Mouse (Mus musculus) cerebellum, adult (tissue): ENCODE results near the gene Ecsit.

Experiments used
- ATAC-seq: cut with Nextera tagmentation; 2 replicates; pipeline ENCODE4 v1.9.2; 2017; ENCODE audit warnings: mild to moderate bottlenecking, moderate library complexity, mixed read lengths; ENCODE audit not compliant: insufficient number of reproducible peaks, low FRiP score, low TSS enrichment

The Ecsit gene

GRCm38 (mm10) chr9:22085022-22085834 lies at the start of gene Ecsit:
TSS of gene Ecsit (minus strand) at chr9:22085438.
- ATAC-seq = peak; percentile 100

GRCm38 (mm10) chr9:22134246-22134890 lies 49.1 kb upstream of the Ecsit start:
- ATAC-seq = no peak

DNA sequence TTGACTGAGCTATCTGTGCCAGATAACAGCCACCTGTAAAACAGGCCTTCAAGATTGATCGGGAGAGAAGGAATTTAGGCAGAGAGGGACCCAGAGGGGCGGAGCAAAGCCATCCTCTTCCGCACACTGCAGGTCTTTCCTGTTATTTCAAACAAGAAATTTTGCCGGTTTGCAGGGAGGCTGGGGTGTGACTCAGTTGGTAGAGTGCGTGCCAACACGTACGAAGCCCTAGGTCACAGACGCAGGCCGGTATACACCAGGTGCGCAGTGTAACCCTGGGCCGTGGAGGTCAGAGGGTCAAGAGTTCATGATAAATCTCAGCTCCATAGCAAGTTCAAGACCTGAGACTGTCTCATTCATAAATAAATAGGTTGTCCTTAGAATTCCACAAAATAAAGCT lies 47.0 kb upstream of the Ecsit start:
- no peak for ATAC-seq

DNA sequence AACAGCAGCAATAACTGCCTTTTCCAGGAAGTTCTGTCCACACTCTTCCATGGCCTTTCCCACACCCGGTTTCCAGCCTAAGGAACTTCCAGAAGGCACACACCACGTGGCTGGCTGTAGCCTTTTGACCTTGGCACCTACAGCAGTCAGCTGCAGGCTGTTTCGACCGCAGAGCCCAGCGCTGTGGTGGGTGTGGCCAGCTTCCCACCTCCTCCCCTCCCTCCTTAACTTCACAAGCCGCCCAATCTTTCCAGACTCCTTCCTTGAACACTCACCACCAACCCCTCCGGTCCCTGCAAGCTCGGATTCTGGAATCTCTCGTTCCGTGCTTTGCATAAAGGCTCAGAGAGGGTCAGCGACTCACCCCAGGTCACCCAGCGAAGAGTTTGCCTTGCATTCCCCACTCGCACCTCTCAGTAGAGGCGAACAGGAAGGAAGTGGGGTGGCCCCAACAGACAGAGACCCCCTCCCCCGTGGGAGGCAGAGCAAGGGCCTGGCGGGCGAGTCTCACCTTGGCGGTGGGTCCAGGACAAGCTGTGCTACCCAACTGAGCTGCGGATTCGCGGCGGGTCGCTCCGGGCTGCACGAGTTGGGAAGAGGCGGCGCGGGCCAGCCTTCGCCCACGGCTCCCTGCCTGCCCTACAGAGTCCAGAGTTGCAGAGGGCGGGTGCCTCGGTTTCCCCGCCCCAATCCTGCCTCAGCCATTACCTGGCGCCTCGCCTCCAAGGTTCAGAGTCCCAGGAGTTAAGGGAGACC lies 46.2 kb upstream of the Ecsit start:
- ATAC-seq = no peak

- no peak for ATAC-seq
These were observed 40.2 kb upstream of the Ecsit start for GRCm38 (mm10) chr9:22125246-22126027.

DNA sequence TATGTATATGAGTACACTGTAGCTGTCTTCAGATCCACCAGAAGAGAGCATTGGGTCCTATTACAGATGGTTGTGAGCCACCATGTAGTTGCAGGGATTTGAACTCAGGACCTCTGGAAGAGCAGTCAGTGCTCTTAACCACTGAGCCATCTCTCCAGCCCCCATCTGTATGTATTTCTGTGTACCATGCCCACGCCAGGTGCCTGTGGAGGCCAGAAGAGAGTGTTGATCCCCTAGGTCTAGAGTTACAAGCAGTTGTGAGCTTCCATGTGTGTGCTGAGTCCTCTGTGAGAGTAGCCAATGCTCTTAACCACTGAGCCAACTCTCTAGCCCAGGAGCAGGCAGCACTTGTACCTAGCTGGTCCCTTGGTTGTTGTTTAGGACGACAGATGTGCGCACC lies 38.9 kb upstream of the Ecsit start:
- ATAC-seq = no peak

DNA sequence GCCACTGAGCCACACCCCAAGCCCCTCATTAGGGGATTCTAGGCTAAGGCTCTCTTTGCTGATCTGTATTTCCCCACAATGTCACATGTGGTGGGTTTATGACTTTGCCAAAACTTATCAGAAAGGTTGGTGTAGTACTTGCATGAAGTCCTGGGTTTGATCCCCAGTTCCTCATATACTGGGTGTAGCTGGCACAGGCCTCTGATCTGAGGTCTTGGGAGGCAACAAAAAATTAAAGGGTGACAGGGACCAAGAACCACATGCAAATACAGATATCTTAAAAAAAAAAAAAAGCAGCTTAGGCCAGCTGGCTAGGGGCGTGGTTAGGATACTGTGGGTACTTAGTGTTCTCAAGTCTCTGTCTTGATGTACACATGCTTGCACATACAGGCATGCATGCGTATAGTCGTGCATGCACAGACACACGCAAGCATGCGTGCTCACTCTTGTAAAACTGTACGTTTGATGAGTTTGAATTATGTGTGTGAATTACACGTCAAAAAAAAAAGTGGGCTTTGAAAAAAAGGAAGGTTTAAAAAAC lies 37.9 kb upstream of the Ecsit start:
- no peak for ATAC-seq

GRCm38 (mm10) chr9:22122005-22122404 lies 36.8 kb upstream of the Ecsit start:
- ATAC-seq = no peak

- no peak for ATAC-seq
These were observed 36.3 kb upstream of the Ecsit start for GRCm38 (mm10) chr9:22121545-22121944.

DNA sequence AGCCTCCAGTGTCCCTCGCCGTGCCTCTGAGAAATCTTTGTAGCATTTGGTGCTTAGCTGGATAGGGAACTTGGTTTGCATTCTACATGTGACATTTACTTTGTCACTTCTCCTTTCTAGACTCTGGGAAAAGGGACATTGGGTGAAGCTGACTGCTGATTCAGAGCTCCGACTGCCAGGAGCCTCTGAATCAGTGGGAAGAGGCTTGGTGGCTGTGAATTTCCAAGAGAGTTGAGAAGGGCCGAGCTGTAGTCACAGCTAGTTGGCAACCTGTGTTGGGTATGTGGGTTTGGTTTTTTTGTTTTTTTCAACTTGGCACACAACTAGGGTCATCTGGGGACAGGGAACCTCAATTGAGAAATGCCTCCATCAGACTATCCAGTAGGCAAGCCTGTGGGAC lies 34.3 kb upstream of the Ecsit start:
- no peak for ATAC-seq

DNA sequence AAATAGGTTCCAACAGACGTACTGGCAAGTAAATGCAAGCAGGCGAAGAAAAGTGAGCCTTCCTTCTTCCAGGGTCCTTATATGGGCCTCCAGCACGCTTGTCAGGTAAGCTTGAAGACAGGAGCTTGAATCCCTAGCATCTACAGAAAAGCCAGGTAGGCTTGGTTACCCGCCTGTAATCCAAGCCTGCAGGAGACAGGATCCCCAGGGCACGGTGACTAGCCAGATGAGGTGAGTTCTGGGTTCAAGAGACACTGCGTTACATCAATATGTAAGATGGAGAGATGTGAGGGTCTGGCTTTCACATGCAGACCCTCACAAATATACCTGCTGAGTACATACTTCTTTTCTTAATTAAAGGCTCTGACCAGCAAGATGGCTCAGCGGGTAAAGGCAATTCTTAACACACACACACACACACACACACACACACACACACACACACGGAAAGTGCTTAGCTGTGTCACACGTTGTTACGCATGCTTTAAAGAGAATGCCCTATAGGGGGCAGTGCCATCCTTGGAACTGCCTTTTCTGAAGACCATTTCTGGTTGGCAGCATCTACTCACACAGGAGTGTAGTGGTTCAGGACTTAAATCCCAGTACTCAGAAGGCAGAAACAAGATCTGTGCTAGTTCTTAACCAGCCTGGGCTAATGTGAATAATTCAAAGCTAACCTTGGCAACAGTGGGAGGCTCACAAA lies 32.7 kb upstream of the Ecsit start:
- ATAC-seq = 0 out of 2 replicates have a peak, but pooled peaks have one; percentile 10

- ATAC-seq = peak; percentile 92
These were observed 31.6 kb upstream of the Ecsit start, which contains the start of gene Elof1 for GRCm38 (mm10) chr9:22116740-22117426. TSS of gene Elof1 (minus strand) at chr9:22117172.

DNA sequence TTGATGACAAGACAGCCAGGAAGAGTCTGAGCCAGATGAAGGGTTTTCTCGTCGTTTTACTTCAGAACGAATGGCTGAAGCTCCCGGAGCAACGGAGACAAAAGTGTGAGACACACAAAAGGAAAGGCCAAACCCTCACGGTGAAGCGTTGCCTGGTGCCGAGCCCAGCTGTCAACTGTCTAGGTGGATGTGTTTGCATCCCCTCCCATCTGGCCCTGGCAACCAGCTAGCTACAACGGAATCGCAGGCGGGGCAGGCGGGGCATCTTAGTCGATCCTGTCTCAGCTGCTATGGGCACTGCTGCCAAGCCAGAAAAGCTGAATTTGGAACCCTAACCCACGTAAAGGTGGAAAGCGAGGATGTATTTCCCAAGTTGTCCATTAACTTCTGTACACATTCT lies 30.8 kb upstream of the Ecsit start:
- ATAC-seq = no peak

DNA sequence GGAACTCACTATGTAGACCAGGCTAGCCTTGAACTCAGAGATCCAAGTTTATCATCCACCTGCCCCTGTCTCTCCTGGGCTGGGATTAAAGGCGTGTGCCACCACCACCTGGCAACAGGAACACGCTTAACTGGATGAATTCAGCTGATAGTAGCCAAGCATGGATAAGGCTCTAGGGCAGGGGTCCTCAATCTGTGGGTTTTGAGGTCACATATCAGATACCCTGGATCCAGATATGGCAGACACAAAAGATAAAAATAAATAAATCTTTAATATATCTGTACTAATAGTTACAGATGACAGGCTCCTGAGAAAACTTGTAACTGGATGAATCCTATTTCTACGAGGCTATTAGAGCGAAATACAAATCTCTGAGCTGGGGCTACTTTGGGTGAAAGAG lies 30.4 kb upstream of the Ecsit start:
- ATAC-seq = no peak

GRCm38 (mm10) chr9:22108194-22108593 lies 23.0 kb upstream of the Ecsit start:
- ATAC-seq = no peak

GRCm38 (mm10) chr9:22099922-22100321 lies 14.7 kb upstream of the Ecsit start:
- ATAC-seq = no peak

GRCm38 (mm10) chr9:22098993-22099696 lies 13.9 kb upstream of the Ecsit start, which contains the start of gene Cnn1:
TSS of gene Cnn1 (plus strand) at chr9:22099216.
- no peak for ATAC-seq

- ATAC-seq = peak; percentile 64; the same call in 1 of the 2 replicates
These were observed 10.6 kb upstream of the Ecsit start for GRCm38 (mm10) chr9:22095854-22096307.
